Mouse (Mus musculus) CH12.LX (cell line): ENCODE measurements at regions not wholly inside any gene's neighbourhood (a gene's known extent, or its start where the extent isn't known, plus 50 kb on each side); places are given as distances from the start of the nearest gene placed in this dataset.

ENCODE experiments used
- DNase-seq: peaks from one replicate; pipeline ENCODE4 v3.0.0-alpha.2; 2013; ENCODE audit errors: extremely low read depth
- H3K27ac ChIP-seq: 2 replicates; pipeline ENCODE4 v1.5.1; 2012; ENCODE audit warnings: low read depth, mild to moderate bottlenecking, control low read depth, moderate library complexity; ENCODE audit not compliant: insufficient read depth
- H3K27me3 ChIP-seq: replicated peaks from 2 replicates; pipeline ENCODE3; 2012; ENCODE audit warnings: inconsistent platforms
- H3K36me3 ChIP-seq, 2 experiments: replicated peaks in 1 of 2; 2 replicates each; pipeline versions ENCODE3 to v1.6.1; 2012; ENCODE audit warnings: inconsistent platforms in 1 of 2, low read length in 1 of 2, mild to moderate bottlenecking in 1 of 2, mixed read lengths in 1 of 2, moderate library complexity in 1 of 2; ENCODE audit not compliant: control insufficient read depth in 1 of 2, insufficient read depth in 1 of 2
- H3K4me1 ChIP-seq, 2 experiments: 2 replicates each; pipeline ENCODE4 v1.6.1; 2012; ENCODE audit warnings: inconsistent platforms in 1 of 2, moderate library complexity in 1 of 2; ENCODE audit not compliant: insufficient read depth in 2 of 2, control insufficient read depth in 1 of 2
- H3K4me2 ChIP-seq: 2 replicates; pipeline ENCODE4 v1.6.1; 2012; ENCODE audit warnings: low read depth, mild to moderate bottlenecking, control low read depth; ENCODE audit not compliant: poor library complexity, insufficient read depth, severe bottlenecking
- H3K4me3 ChIP-seq, 3 experiments: fragments of 150-350 bp in 1 of 3; sonication (generic) in 1 of 3; replicated peaks in 1 of 3; 2 replicates each; pipeline versions ENCODE3 to v1.5.1; 2011 to 2012; ENCODE audit warnings: low read depth in 2 of 3, low read length in 2 of 3, mild to moderate bottlenecking in 2 of 3, moderate library complexity in 2 of 3, control low read depth in 1 of 3, improper control_type of control experiment in 1 of 3, inconsistent platforms in 1 of 3, mixed read lengths in 1 of 3; ENCODE audit not compliant: poor library complexity in 1 of 3
- H3K79me2 ChIP-seq: replicated peaks from 2 replicates; pipeline ENCODE4 v1.6.1; 2012; ENCODE audit warnings: mild to moderate bottlenecking, moderate library complexity; ENCODE audit not compliant: control insufficient read depth, poor library complexity, insufficient read depth, severe bottlenecking; ENCODE audit errors: extremely low read depth
- H3K9ac ChIP-seq: 2 replicates; pipeline ENCODE4 v1.6.1; 2012; ENCODE audit warnings: low read depth, mild to moderate bottlenecking, control low read depth, moderate library complexity; ENCODE audit not compliant: insufficient read depth
- H3K9me3 ChIP-seq: replicated peaks from 2 replicates; pipeline ENCODE3; 2012; ENCODE audit warnings: low read length, inconsistent platforms, mixed read lengths
- BHLHE40 ChIP-seq: IDR thresholded peaks from 2 replicates; pipeline ENCODE4 v1.6.1; 2011; ENCODE audit warnings: mild to moderate bottlenecking, low read depth, low read length, improper control_type of control experiment
- CHD1 ChIP-seq: IDR thresholded peaks from 2 replicates; pipeline ENCODE4 v1.6.1; 2012; ENCODE audit warnings: low read depth, low read length, improper control_type of control experiment, inconsistent platforms
- E2F4 ChIP-seq: IDR thresholded peaks from 2 replicates; pipeline ENCODE4 v1.6.1; 2011; ENCODE audit warnings: low read depth, low read length, improper control_type of control experiment; ENCODE audit not compliant: insufficient replicate concordance
- EP300 ChIP-seq: IDR thresholded peaks from 2 replicates; pipeline ENCODE4 v1.6.1; 2011; ENCODE audit warnings: low read length, improper control_type of control experiment
- ETS1 ChIP-seq: conservative IDR thresholded peaks from 2 replicates; pipeline ENCODE4 v1.6.1; 2012; ENCODE audit warnings: low read depth, mild to moderate bottlenecking, inconsistent platforms, low read length, improper control_type of control experiment, moderate library complexity
- GABPA ChIP-seq: IDR thresholded peaks from 2 replicates; pipeline ENCODE4 v1.6.1; 2012; ENCODE audit warnings: low read depth, low read length, improper control_type of control experiment, inconsistent platforms; ENCODE audit not compliant: insufficient replicate concordance
- HCFC1 ChIP-seq: IDR thresholded peaks from 2 replicates; pipeline ENCODE4 v1.6.1; 2012; ENCODE audit warnings: low read depth, mild to moderate bottlenecking, inconsistent platforms, low read length, improper control_type of control experiment
- IRF4 ChIP-seq: IDR thresholded peaks from 2 replicates; pipeline ENCODE4 v1.6.1; 2014; ENCODE audit warnings: low read depth, mild to moderate bottlenecking, inconsistent platforms, low read length, improper control_type of control experiment
- JUN ChIP-seq: IDR thresholded peaks from 2 replicates; pipeline ENCODE4 v1.6.1; 2011; ENCODE audit warnings: low read depth, mild to moderate bottlenecking, low read length, improper control_type of control experiment, moderate library complexity; ENCODE audit not compliant: insufficient read depth
- KAT2A ChIP-seq: IDR thresholded peaks from 2 replicates; pipeline ENCODE4 v1.6.1; 2012; ENCODE audit warnings: low read length, improper control_type of control experiment, inconsistent platforms; ENCODE audit not compliant: insufficient replicate concordance
- MAFK ChIP-seq: IDR thresholded peaks from 2 replicates; pipeline ENCODE4 v1.6.1; 2011; ENCODE audit warnings: low read length, improper control_type of control experiment; ENCODE audit not compliant: insufficient replicate concordance
- MAX ChIP-seq: IDR thresholded peaks from 2 replicates; pipeline ENCODE4 v1.6.1; 2011; ENCODE audit warnings: low read length, improper control_type of control experiment
- MAZ ChIP-seq: IDR thresholded peaks from 2 replicates; pipeline ENCODE4 v1.6.1; 2012; ENCODE audit warnings: low read depth, mild to moderate bottlenecking, inconsistent platforms, low read length, improper control_type of control experiment, moderate library complexity
- MEF2A ChIP-seq: IDR thresholded peaks from 2 replicates; pipeline ENCODE4 v1.6.1; 2014; ENCODE audit warnings: low read depth, mild to moderate bottlenecking, inconsistent platforms, low read length, improper control_type of control experiment, borderline replicate concordance
- MXI1 ChIP-seq: IDR thresholded peaks from 2 replicates; pipeline ENCODE4 v1.6.1; 2011; ENCODE audit warnings: mild to moderate bottlenecking, low read depth, low read length, improper control_type of control experiment
- MYC ChIP-seq: IDR thresholded peaks from 2 replicates; pipeline ENCODE4 v1.6.1; 2011; ENCODE audit warnings: low read depth, mild to moderate bottlenecking, improper control_type of control experiment, low read length
- NELFE ChIP-seq: IDR thresholded peaks from 2 replicates; pipeline ENCODE4 v1.6.1; 2011; ENCODE audit warnings: low read depth, low read length, improper control_type of control experiment
- NRF1 ChIP-seq: IDR thresholded peaks from 2 replicates; pipeline ENCODE4 v1.6.1; 2014; ENCODE audit warnings: low read depth, mild to moderate bottlenecking, inconsistent platforms, low read length, improper control_type of control experiment, moderate library complexity
- PAX5 ChIP-seq: IDR thresholded peaks from 2 replicates; pipeline ENCODE4 v1.6.1; 2012; ENCODE audit warnings: low read length, inconsistent platforms, mixed read lengths
- POLR2A ChIP-seq: IDR thresholded peaks from 2 replicates; pipeline ENCODE4 v1.6.1; 2011; ENCODE audit warnings: low read depth, mild to moderate bottlenecking, improper control_type of control experiment, low read length
- POLR2AphosphoS2 ChIP-seq: IDR thresholded peaks from 2 replicates; pipeline ENCODE4 v1.6.1; 2011; ENCODE audit warnings: low read depth, low read length, improper control_type of control experiment
- RAD21 ChIP-seq: IDR thresholded peaks from 2 replicates; pipeline ENCODE4 v1.6.1; 2011; ENCODE audit warnings: low read depth, mild to moderate bottlenecking, low read length, improper control_type of control experiment, moderate library complexity
- SIN3A ChIP-seq: IDR thresholded peaks from 2 replicates; pipeline ENCODE4 v1.6.1; 2012; ENCODE audit warnings: low read length, improper control_type of control experiment, inconsistent platforms
- TCF12 ChIP-seq: IDR thresholded peaks from 2 replicates; pipeline ENCODE4 v1.6.1; 2014; ENCODE audit warnings: low read depth, mild to moderate bottlenecking, inconsistent platforms, low read length, improper control_type of control experiment
- UBTF ChIP-seq: IDR thresholded peaks from 2 replicates; pipeline ENCODE4 v1.6.1; 2012; ENCODE audit warnings: low read depth, mild to moderate bottlenecking, inconsistent platforms, low read length, improper control_type of control experiment, moderate library complexity
- USF2 ChIP-seq: conservative IDR thresholded peaks from 2 replicates; pipeline ENCODE4 v1.6.1; 2011; ENCODE audit warnings: low read depth, low read length, improper control_type of control experiment
- ZKSCAN1 ChIP-seq: IDR thresholded peaks from 2 replicates; pipeline ENCODE4 v1.6.1; 2012; ENCODE audit warnings: low read depth, inconsistent platforms, low read length, improper control_type of control experiment, borderline replicate concordance
- ZMIZ1 ChIP-seq: IDR thresholded peaks from 2 replicates; pipeline ENCODE4 v1.6.1; 2012; ENCODE audit warnings: low read depth, mild to moderate bottlenecking, inconsistent platforms, low read length, improper control_type of control experiment
- dilution Hi-C: fragments of 300-500 bp; cut with MboI; formaldehyde crosslinking; loops from 2 replicates; pipeline ENCODE4 v1.14.3; 2020; ENCODE audit warnings: low sequenced_read_pairs; ENCODE audit not compliant: extremely low pct_unique_long_range_greater_than_20kb, extremely low pct_ligation_motif_present
- in situ Hi-C: fragments of 300-500 bp; cut with MboI; formaldehyde crosslinking; loops from 3 replicates; pipeline ENCODE4 v1.14.3; 2019; ENCODE audit warnings: low sequenced_read_pairs, low pct_ligation_motif_present, low pct_unique_long_range_greater_than_20kb, mixed read lengths

- H3K9me3 ChIP-seq, result no peaks in the 10 kb centered on the region
- in situ Hi-C loops, result no loop called here
- H3K4me3 ChIP-seq, result no peak overlapping the region
- TF ChIP-seq POLR2AphosphoS2 (no peak), ETS1 (no peak), EP300 (no peak), MAFK (no peak), RAD21 (no peak), PAX5 (no peak), IRF4 (no peak), JUN (no peak), BHLHE40 (no peak), KAT2A (no peak), NELFE (no peak), UBTF (no peak)
- TF ChIP-seq, all 38 proteins: peak for 0
- no peak overlapping the region for H3K27ac ChIP-seq
- dilution Hi-C loops, result no loop called here
- H3K27me3 ChIP-seq, result no peaks in the 10 kb centered on the region
- no peak overlapping the region for H3K9ac ChIP-seq
- no peaks in the 10 kb centered on the region for H3K79me2 ChIP-seq
- no peak overlapping the region for H3K4me2 ChIP-seq
- no peaks in the 10 kb centered on the region for H3K36me3 ChIP-seq
- DNase-seq, result no peak
- no peaks in the 10 kb centered on the region for H3K4me1 ChIP-seq
Measured at GRCm38 (mm10) chr3:52406778-52407318, 138.7 kb downstream of the Foxo1 start.

- H3K79me2 ChIP-seq, result no peaks in the 10 kb centered on the region
- no peaks in the 10 kb centered on the region for H3K9me3 ChIP-seq
- no peak overlapping the region for H3K9ac ChIP-seq
- no peak overlapping the region for H3K4me2 ChIP-seq
- no peak for TF ChIP-seq EP300
- TF ChIP-seq GABPA, result no peak
- no peak for TF ChIP-seq E2F4
- no peak for TF ChIP-seq MEF2A
- no peak for TF ChIP-seq RAD21
- no peak for TF ChIP-seq USF2
- no peak for TF ChIP-seq MAZ
- TF ChIP-seq IRF4, result no peak
- TF ChIP-seq CHD1, result no peak
- no peak for TF ChIP-seq MXI1
- TF ChIP-seq MYC, result no peak
- TF ChIP-seq ZKSCAN1, result no peak
- no peak for TF ChIP-seq MAX
- TF ChIP-seq NRF1, result no peak
- no peak for TF ChIP-seq SIN3A
- no peak for TF ChIP-seq ZMIZ1
- no peak for TF ChIP-seq HCFC1
- no peak for TF ChIP-seq TCF12
- TF ChIP-seq POLR2A, result no peak
- dilution Hi-C loops, result no loop called here
- peaks cover 0 to 18% of the 10 kb centered on the region in 2 experiments; a peak in 2 of 4 replicates for H3K4me1 ChIP-seq
- no peaks in the 10 kb centered on the region for H3K36me3 ChIP-seq
- no peak overlapping the region for H3K27ac ChIP-seq
- no peak for DNase-seq
- no peaks in the 10 kb centered on the region for H3K27me3 ChIP-seq
- in situ Hi-C loops, result no loop called here
- H3K4me3 ChIP-seq, result no peak overlapping the region
Measured at GRCm38 (mm10) chr3:52404636-52405035, 136.5 kb downstream of the Foxo1 start.
